Mouse (Mus musculus) forebrain, embryonic 14.5 days (tissue): ENCODE results near the gene Gatad2b. TPM values are rescaled to one million over a fixed set of nuclear protein-coding genes. Genes with fewer than 3 reads are reported as not detected.
"Not testable (repeated sequence)": the region's sequence is repeated elsewhere in the genome, so short reads cannot be mapped to it uniquely, and the experiment has no call there.

Experiments used
- ATAC-seq: fragments of 200-750 bp; cut with Nextera tagmentation; 2 replicates; pipeline ENCODE4 v1.8.0; 2017; ENCODE audit warnings: mild to moderate bottlenecking, moderate library complexity
- DNase-seq: peaks from one replicate; pipeline ENCODE4 v3.0.0-alpha.2; 2015; ENCODE audit warnings: low spot score
- H3K27ac ChIP-seq: fragments of 300-500 bp; sonication (generic); 2 replicates; pipeline ENCODE4 v1.5.1; 2014; ENCODE audit warnings: low read depth, mild to moderate bottlenecking, control low read depth, low read length, moderate library complexity
- H3K27me3 ChIP-seq: fragments of 300-500 bp; sonication (generic); replicated peaks from 2 replicates; pipeline ENCODE4 v1.6.1; 2014; ENCODE audit warnings: low read length, control low read depth, mixed read lengths; ENCODE audit not compliant: control insufficient read depth, insufficient read depth
- H3K36me3 ChIP-seq: fragments of 300-500 bp; sonication (generic); 2 replicates; pipeline ENCODE4 v1.6.1; 2014; ENCODE audit warnings: low read length, control low read depth; ENCODE audit not compliant: control insufficient read depth, insufficient read depth
- H3K4me1 ChIP-seq: fragments of 300-500 bp; sonication (generic); 2 replicates; pipeline ENCODE4 v1.6.1; 2014; ENCODE audit warnings: antibody characterized with exemption, low read length, control low read depth; ENCODE audit not compliant: control insufficient read depth, insufficient read depth
- H3K4me2 ChIP-seq: fragments of 300-500 bp; sonication (generic); 2 replicates; pipeline ENCODE4 v1.6.1; 2014; ENCODE audit warnings: mild to moderate bottlenecking, control low read depth, low read length
- H3K4me3 ChIP-seq: fragments of 300-500 bp; sonication (generic); 2 replicates; pipeline ENCODE4 v1.5.1; 2014; ENCODE audit warnings: low read depth, low read length, control low read depth
- H3K9ac ChIP-seq: fragments of 300-500 bp; sonication (generic); 2 replicates; pipeline ENCODE4 v1.6.1; 2014; ENCODE audit warnings: mild to moderate bottlenecking, low read length, control low read depth, moderate library complexity
- H3K9me3 ChIP-seq: fragments of 300-500 bp; sonication (generic); replicated peaks from 2 replicates; pipeline ENCODE4 v1.6.1; 2016; ENCODE audit warnings: low read length, control low read depth, mixed read lengths; ENCODE audit not compliant: control insufficient read depth
- WGBS: fragments of 180-500 bp; shearing (Covaris S2); extraction: QIAGEN DNeasy Blood & Tissue Kit; methylation state at CpG from one replicate; pipeline ENCODE4 v1.1.7; 2014; 5-methylcytosine and 5-hydroxymethylcytosine counted together
- polyA plus RNA-seq: library from polyadenylated mRNA; unstranded; fragments of >200 nt; fragmentation: Nextera tagmentation; extraction: Ambion mirVana; gene quantifications from 2 replicates; pipeline ENCODE4 v1.2.1, GENCODE M21; 2014

Gene Gatad2b
- polyA plus RNA-seq, 1 experiment from 2014 or later = 14.4 TPM

- WGBS = 79% methylated on average over 2 of the region's 3 CpGs
- DNase-seq, H3K27me3 ChIP-seq, H3K36me3 ChIP-seq, H3K27ac ChIP-seq, H3K9ac ChIP-seq, H3K9me3 ChIP-seq, H3K4me1 ChIP-seq, H3K4me3 ChIP-seq, H3K4me2 ChIP-seq, ATAC-seq: not testable (repeated sequence)
Measured at GRCm38 (mm10) chr3:90289403-90289802, 3.6 kb upstream of the Gatad2b start.

- 98% methylated on average over 1 of the region's 1 CpGs for WGBS
- Histone ChIP-seq H3K27ac (no peak overlapping the region), H3K27me3 (no peaks in the 10 kb centered on the region), H3K4me2 (no peak overlapping the region), H3K4me3 (no peak overlapping the region), H3K9ac (no peak overlapping the region), H3K4me1 (peaks cover 10% of the 10 kb centered on the region), H3K9me3 (no peaks in the 10 kb centered on the region), H3K36me3 (no peaks in the 10 kb centered on the region)
- DNase-seq (no peak), ATAC-seq (no peak)
Measured at GRCm38 (mm10) chr3:90290602-90291001, 2.4 kb upstream of the Gatad2b start.

DNA sequence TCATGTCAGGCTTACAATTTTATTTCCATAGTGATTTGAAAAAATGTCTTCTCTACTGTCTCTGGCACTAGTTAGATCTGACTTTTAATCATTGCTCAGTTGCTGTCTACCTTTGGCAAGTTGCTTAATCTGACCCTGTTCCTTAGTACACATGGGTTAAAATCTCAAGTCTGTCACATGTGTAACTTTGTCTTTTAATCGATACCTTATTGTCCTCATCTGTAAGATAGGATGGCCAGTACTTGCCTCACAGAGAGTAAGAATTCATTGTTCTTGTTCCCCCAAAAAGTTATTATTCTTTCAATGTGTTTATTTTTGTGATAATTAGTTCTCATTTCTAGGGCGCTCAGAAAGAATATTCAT lies 1.0 kb upstream of the Gatad2b start:
- DNase-seq = no peak
- Histone ChIP-seq H3K4me2 (peak overlapping the region; percentile 69), H3K27ac (peak overlapping the region; percentile 94), H3K9me3 (no peaks in the 10 kb centered on the region), H3K9ac (peak overlapping the region; percentile 82), H3K4me1 (peaks cover 10% of the 10 kb centered on the region), H3K27me3 (no peaks in the 10 kb centered on the region), H3K4me3 (peak overlapping the region; percentile 47), H3K36me3 (no peaks in the 10 kb centered on the region)
- WGBS = 47% methylated on average over 2 of the region's 2 CpGs
- ATAC-seq = no peak

GRCm38 (mm10) chr3:90293352-90294063 lies 530 bp downstream of the Gatad2b start:
- peak overlapping the region; percentile 97 for H3K27ac ChIP-seq
- H3K27me3 ChIP-seq = no peaks in the 10 kb centered on the region
- H3K9ac ChIP-seq = peak overlapping the region; percentile 95
- H3K4me2 ChIP-seq = peak overlapping the region; percentile 82
- WGBS = under 1% methylated on average over 31 of the region's 68 CpGs
- peak; percentile 41 for ATAC-seq
- H3K4me3 ChIP-seq = peak overlapping the region; percentile 92
- H3K36me3 ChIP-seq = no peaks in the 10 kb centered on the region
- peak; percentile 78 for DNase-seq
- H3K4me1 ChIP-seq = peaks cover 12% of the 10 kb centered on the region
- no peaks in the 10 kb centered on the region for H3K9me3 ChIP-seq

DNA sequence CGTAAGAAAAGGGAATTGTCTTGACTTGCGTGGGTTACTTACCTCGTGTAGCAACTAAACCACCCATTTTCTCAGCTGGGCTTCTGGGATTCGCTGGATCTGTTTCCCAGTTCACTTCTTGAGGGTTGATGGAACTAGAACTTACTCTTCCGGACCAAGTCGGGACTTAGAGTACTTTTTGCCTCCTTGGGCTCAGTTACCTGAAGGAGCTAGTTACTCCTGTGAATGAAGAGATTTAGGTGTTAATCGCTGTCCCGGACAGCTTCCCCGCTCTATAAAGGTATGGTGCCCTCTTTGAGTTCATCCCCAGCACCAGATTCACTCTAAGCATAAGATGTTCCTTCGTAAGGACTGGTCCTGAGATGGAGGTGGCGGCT lies 1.1 kb downstream of the Gatad2b start:
- DNase-seq = peak; percentile 17
- no peak for ATAC-seq
- WGBS = 3% methylated on average over 11 of the region's 11 CpGs

GRCm38 (mm10) chr3:90294651-90295050 lies 1.7 kb downstream of the Gatad2b start:
- H3K27me3 ChIP-seq = no peaks in the 10 kb centered on the region
- 74% methylated on average over 2 of the region's 2 CpGs for WGBS
- H3K9ac ChIP-seq = peak overlapping the region; percentile 95
- peak overlapping the region; percentile 82 for H3K4me2 ChIP-seq
- H3K9me3 ChIP-seq = no peaks in the 10 kb centered on the region
- DNase-seq = no peak
- no peak for ATAC-seq
- peak overlapping the region; percentile 92 for H3K4me3 ChIP-seq
- H3K36me3 ChIP-seq = no peaks in the 10 kb centered on the region
- H3K4me1 ChIP-seq = peaks cover 12% of the 10 kb centered on the region
- no peak overlapping the region for H3K27ac ChIP-seq

More for the DNA sequence above, 1.1 kb downstream of the Gatad2b start:
- Histone ChIP-seq H3K27ac (peak overlapping the region; percentile 97; the same call in 1 of the 2 replicates), H3K4me3 (peak overlapping the region; percentile 92), H3K9me3 (no peaks in the 10 kb centered on the region), H3K9ac (peak overlapping the region; percentile 95), H3K4me1 (peaks cover 12% of the 10 kb centered on the region), H3K36me3 (no peaks in the 10 kb centered on the region), H3K4me2 (peak overlapping the region; percentile 82), H3K27me3 (no peaks in the 10 kb centered on the region)

GRCm38 (mm10) chr3:90305801-90306200 lies 12.8 kb downstream of the Gatad2b start:
- no peak for DNase-seq
- Histone ChIP-seq H3K27me3 (no peaks in the 10 kb centered on the region), H3K4me1 (no peaks in the 10 kb centered on the region), H3K9ac (no peak overlapping the region), H3K36me3 (no peaks in the 10 kb centered on the region), H3K4me3 (no peak overlapping the region), H3K27ac (no peak overlapping the region), H3K4me2 (no peak overlapping the region), H3K9me3 (no peaks in the 10 kb centered on the region)
- 88% methylated on average over 3 of the region's 3 CpGs for WGBS
- ATAC-seq = no peak

DNA sequence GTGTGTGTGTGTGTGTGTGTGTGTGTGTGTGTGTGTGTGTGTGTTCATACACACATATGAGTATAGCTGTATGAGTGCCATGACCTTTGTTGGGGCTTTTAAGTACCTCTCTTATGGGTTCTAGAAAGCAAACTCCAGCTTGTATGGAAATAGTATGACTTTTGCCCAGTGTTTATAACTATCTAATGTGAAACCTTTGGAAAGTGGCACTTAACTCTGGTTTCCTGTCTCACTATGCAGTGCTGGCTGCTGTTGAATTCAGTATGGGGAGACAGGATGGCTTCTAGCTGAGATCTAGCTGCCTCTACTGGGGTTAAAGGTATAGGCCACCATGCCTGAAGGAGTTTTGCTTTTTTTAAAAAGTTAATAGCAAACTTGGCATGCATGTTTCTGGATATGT lies 16.6 kb downstream of the Gatad2b start:
- H3K4me1 ChIP-seq = no peaks in the 10 kb centered on the region
- no peak overlapping the region for H3K4me3 ChIP-seq
- no peaks in the 10 kb centered on the region for H3K9me3 ChIP-seq
- no peaks in the 10 kb centered on the region for H3K27me3 ChIP-seq
- H3K27ac ChIP-seq = no peak overlapping the region
- no peaks in the 10 kb centered on the region for H3K36me3 ChIP-seq
- no peak overlapping the region for H3K9ac ChIP-seq
- no peak overlapping the region for H3K4me2 ChIP-seq
- DNase-seq (no peak), ATAC-seq (no peak)

- Histone ChIP-seq H3K27me3 (no peaks in the 10 kb centered on the region), H3K9me3 (no peaks in the 10 kb centered on the region), H3K36me3 (no peaks in the 10 kb centered on the region), H3K4me3 (no peak overlapping the region), H3K27ac (no peak overlapping the region), H3K4me2 (no peak overlapping the region), H3K9ac (no peak overlapping the region), H3K4me1 (no peaks in the 10 kb centered on the region)
- DNase-seq (no peak), ATAC-seq (no peak)
Measured at GRCm38 (mm10) chr3:90313367-90313766, 20.4 kb downstream of the Gatad2b start.
